Mouse (Mus musculus): Measurements from ENCODE around the gene Obscn.

Gene Obscn

GRCm38 (mm10) chr11:59135904-59136452 lies at the start of gene Obscn:
TSS of gene Obscn (minus strand) at chr11:59136402.
- peak; percentile 46 for DNase-seq (ENCODE audit: low read depth, low spot score)

GRCm38 (mm10) chr11:59185490-59185889 lies 49.3 kb upstream of the Obscn start:
- no peak for DNase-seq (ENCODE audit: low read depth, low spot score)

- peak; percentile 59 for DNase-seq (ENCODE audit: low read depth, low spot score)
These were observed 47.6 kb upstream of the Obscn start for GRCm38 (mm10) chr11:59183821-59184220.

DNA sequence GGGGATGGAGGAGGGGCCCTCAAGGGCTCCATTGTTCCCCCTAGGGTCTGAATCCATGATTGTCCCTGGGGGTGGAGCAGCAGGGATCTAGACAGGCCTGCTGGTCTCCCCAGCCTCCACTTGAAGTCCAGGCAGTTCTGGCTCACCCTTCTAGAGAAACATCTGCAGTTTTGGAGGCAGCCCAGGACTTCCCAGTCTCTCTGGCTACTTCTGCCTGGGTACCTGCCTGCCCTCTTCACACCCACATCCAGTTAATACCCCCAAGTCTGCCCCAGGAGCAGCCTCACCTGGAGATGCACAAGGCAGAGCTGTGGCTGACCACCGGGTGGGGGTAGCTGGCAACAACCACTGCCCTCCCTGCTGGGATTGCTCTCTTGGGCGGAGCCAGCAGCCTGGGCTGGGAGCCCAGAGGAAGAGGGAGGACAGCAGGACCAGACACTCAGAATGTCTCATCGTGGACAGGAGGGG lies 46.7 kb upstream of the Obscn start, which contains the start of gene Gjc2:
Gjc2 (minus strand) TSS at position 350 of the 468 bp plus-strand sequence.
- no peak for DNase-seq (ENCODE audit: low read depth, low spot score)

DNA sequence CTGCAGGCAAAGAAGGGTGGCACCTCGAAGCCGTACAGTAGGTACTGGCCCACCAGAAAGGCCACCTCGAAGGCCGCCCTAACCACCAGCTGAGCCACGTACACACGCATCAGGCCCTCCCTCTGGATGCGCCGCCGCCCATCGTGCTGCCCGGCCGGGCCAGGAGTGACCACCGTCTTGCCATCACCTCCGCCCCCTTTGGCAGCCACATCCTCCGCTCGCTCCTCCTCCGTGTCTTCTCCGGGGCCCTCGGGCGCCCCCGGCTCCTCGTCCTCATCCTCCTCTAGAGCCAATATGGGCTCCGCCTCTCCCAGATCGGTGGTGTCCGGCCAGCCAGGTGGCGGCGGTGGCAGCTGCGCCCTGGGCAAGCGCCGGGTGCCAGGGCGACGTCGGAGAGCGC lies 40.7 kb upstream of the Obscn start:
- no peak for DNase-seq (ENCODE audit: low read depth, low spot score)

- peak; percentile 58 for DNase-seq (ENCODE audit: low read depth, low spot score)
These were observed 40.3 kb upstream of the Obscn start for GRCm38 (mm10) chr11:59176475-59176874.

GRCm38 (mm10) chr11:59174189-59174838 lies 38.1 kb upstream of the Obscn start:
- DNase-seq (ENCODE audit: low read depth, low spot score), result no peak

DNA sequence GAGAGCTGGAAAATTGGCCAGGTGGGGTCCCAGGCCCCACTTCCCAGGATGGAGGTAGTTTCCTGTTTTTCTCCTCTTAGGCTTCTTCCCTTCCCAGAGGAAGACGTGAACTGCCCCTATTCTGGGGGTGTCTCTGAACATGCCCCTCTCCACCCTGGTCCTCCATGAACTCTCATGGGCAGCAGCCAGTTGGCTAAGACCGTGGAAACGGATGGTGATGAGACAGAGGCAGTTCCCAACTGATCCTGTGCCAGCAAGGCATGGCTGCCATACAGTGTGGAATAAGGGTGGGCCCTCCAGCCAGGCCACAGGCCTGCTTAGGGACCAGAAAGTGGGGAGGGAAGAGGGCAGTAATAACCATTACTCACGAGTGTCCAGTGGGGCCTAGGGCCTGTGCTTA lies 34.3 kb upstream of the Obscn start:
- no peak for DNase-seq (ENCODE audit: low read depth, low spot score)

DNA sequence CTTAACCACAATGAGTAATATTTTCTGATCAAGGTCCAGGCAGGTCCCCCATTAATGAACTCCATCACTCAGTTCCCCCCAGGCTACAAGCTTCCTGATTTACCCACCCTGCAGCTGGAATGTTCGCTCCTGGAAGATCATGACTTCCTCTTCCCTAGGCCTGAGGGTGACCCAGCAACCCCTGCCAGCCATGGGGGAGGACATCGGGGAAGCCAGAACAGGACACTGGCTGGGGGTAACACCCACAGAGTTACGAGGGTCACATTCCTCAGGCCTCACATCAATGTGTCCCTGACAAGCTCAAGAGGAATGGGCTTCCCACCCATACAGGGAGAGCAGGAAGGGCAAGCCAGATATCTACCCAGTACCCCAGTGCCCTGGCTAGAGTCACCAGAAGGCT lies 33.6 kb upstream of the Obscn start:
- no peak for DNase-seq (ENCODE audit: low read depth, low spot score)

GRCm38 (mm10) chr11:59165616-59166241 lies 29.5 kb upstream of the Obscn start:
- no peak for DNase-seq (ENCODE audit: low read depth, low spot score)

- DNase-seq (ENCODE audit: low read depth, low spot score), result no peak
These were observed 28.2 kb upstream of the Obscn start for GRCm38 (mm10) chr11:59164384-59164783.

DNA sequence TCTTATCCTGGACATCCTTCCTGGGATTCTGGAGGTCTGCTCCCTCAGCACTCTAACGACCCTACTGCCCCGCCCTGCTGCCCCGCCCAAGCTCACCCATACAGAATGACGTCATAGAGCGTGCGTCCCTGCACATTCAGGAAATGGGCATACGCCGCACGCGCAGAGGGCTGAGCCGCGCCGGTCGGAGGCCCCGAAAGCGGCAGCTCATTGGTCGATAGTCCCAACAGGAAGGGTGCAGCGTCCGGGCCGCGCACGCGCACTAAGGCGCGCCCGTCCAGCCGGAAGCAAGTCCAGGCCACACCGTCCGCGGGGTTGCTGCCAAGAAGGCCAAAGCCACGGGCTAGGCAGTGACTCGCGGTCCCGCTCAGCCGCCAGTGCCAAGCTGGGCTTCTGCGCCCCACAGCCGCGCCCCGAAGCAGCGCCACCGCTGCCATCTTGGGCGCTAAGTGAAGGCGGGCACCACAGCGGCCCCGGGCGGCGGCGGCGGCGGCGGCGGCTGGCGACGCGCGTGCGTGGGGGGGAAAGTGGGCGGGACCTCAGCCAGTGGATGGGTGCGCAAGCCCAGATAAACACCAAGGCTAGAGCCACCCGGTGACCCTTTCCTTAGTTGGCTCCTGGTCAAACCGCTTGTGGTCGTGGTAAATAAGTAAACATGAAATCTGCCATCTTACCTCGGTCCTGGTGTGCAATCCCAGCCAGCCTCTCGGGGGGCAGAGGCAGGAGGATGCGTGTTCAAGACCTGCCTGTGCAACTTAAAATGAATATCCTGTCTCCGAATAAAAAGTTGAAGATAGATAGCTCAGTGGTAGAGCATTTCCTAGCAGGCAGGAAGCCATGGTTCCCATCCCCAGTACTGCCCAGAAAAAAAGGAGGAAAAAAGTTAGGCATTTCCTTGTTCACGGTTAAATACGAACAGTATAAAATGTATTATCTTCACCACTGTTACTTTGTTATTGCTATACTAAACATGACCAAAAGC lies 27.3 kb upstream of the Obscn start, which contains the start of gene Iba57:
Iba57 (minus strand) TSS at position 485 of the 982 bp plus-strand sequence.
- peak; percentile 98 for DNase-seq (ENCODE audit: low read depth, low spot score)

DNA sequence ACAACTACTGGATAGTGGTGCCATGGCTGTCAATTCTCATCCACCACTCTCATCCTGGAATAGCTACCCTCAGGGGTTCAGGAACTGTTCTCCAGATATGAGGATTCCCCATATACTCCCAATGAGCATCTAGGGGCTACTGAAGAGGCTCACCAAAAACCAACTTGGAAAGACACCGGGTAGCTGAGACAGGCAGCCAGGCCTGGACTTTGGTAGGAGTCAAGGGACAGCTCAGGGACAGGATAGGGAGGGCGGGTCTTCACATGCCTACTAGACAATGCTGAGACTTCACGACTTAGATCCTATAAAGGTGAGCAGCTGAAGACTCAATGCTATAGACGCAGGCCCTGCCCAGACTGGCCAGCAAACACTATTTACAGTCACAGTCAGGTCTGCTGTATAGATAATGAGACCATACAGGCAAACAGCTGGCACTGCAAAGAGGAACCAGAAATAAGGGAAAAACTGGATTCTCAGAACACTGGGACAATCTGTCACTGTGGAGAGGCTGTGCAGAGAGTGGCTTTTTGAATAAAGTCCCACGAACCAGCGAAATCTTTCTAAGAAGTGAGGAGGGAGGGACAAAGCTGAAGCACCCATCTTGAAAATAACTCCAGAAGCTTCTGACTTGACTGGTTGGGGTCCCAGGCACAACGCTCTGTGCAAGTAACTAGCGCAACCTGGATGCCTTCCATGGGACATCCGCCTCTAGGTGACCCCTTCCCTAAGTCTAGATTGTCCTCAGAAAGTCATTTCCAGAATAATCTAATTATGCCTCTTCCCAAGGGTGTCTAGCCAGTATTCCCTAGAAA lies 26.4 kb upstream of the Obscn start:
- DNase-seq (ENCODE audit: low read depth, low spot score), result no peak

GRCm38 (mm10) chr11:59161398-59161797 lies 25.2 kb upstream of the Obscn start:
- no peak for DNase-seq (ENCODE audit: low read depth, low spot score)

DNA sequence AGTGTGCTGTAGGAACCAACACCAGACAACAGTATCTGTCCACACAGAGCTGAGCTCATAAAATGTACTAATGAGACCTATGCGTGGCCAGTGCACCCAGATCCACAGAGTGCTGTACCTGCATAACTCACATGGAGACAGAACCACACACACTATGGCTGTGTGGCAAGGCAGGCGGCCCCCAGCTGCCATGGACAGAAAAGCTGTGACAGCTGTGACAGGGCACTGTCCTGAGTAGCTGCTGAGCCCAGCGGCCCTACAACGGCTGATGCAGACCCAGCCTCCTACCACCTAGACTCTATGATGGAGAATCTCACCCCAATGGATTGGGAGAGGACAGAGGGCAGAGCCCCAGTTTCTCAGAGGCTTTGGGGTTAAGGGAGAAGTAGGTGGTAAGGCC lies 23.4 kb upstream of the Obscn start:
- no peak for DNase-seq (ENCODE audit: low read depth, low spot score)

DNA sequence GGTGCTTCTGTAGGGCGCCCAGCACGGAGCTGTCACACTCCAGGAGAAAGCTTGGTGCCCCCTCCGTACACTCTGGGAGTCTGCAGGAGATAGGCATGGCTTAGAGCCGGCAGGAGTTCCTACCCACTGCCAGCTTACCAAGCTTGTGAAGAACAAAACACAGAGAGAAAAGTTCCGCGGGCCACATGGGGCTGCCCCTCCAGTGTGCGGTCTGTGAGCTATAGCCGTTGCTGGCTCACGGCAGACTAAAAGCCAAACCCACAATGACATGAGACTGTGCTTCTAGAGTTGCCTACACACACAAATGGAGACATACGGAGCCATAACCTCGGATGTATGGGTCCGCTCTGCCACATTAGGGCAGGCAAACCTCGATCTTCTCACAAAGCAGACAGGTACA lies 22.9 kb upstream of the Obscn start:
- no peak for DNase-seq (ENCODE audit: low read depth, low spot score)

DNA sequence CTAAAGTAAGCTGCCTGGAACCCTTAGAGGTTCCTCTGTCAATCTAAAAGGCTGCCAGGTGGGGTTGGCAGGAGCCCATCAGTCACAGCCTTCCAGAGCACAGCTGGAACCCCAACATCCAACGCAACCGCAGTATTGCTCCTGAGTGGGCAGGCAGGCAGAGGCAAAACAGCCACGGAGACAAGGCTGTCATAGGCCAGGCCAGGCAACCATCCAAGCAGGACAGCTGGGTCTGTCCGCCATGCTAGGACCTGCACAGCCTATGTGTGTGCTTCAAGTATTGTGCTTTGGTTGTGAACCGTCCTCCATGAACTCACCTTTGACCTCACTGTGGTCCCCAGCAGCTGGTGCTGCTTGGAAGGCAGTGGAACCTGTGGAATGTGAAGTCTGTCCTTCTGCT lies 19.7 kb upstream of the Obscn start:
- DNase-seq (ENCODE audit: low read depth, low spot score), result no peak

DNA sequence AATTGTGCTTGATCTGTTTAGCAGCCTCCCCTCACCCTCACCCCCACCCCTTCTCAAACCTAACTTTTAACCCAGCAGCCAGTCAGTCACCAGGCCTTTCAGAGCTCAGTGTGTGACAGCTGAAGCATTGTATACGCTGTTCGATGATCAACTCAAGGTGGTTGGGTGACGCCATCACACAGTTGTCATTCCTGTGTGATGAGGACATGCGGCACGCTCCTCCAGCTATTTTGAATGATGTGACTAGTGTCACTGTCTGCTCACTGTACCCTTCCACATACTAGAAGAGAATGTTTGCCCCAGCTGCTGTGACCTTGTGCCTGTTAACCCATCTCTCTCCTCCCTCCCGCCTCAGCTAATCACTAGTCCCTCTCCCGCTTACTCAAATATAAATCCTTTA lies 18.0 kb upstream of the Obscn start:
- DNase-seq (ENCODE audit: low read depth, low spot score), result no peak

- DNase-seq (ENCODE audit: low read depth, low spot score), result peak; percentile 67
These were observed 15.5 kb upstream of the Obscn start for GRCm38 (mm10) chr11:59151729-59152128.

- DNase-seq (ENCODE audit: low read depth, low spot score), result no peak
These were observed 13.1 kb upstream of the Obscn start for GRCm38 (mm10) chr11:59149302-59149701.

GRCm38 (mm10) chr11:59142962-59143361 lies 6.8 kb upstream of the Obscn start:
- no peak for DNase-seq (ENCODE audit: low read depth, low spot score)

Data from ZHBTc4 (cell line).